Mouse (Mus musculus) liver, postnatal 0 days (tissue): ENCODE results near the gene Gm49384. TPM values are rescaled to one million over a fixed set of nuclear protein-coding genes. Genes with fewer than 3 reads are reported as not detected.
"Not testable (repeated sequence)": the region's sequence is repeated elsewhere in the genome, so short reads cannot be mapped to it uniquely, and the experiment has no call there.

Source experiments
- ATAC-seq: fragments of 200-750 bp; cut with Nextera tagmentation; 2 replicates; pipeline ENCODE4 v1.8.0; 2017; ENCODE audit warnings: mild to moderate bottlenecking, moderate library complexity
- DNase-seq: peaks from one replicate; pipeline ENCODE4 v3.0.0-alpha.2; 2016
- H3K27ac ChIP-seq: fragments of 300-500 bp; sonication (generic); 2 replicates; pipeline ENCODE4 v1.5.1; 2014; ENCODE audit warnings: antibody characterized with exemption, moderate library complexity, mild to moderate bottlenecking, low read depth
- H3K27me3 ChIP-seq: fragments of 300-500 bp; sonication (generic); 2 replicates; pipeline ENCODE4 v1.6.1; 2014; ENCODE audit warnings: low read length, control low read depth, mixed read lengths; ENCODE audit not compliant: insufficient read depth
- H3K36me3 ChIP-seq: fragments of 300-500 bp; sonication (generic); replicated peaks from 2 replicates; pipeline ENCODE4 v1.6.1; 2014; ENCODE audit warnings: mild to moderate bottlenecking, control low read depth, low read length, moderate library complexity, mixed read lengths; ENCODE audit not compliant: insufficient read depth
- H3K4me1 ChIP-seq: fragments of 300-500 bp; sonication (generic); 2 replicates; pipeline ENCODE4 v1.6.1; 2014; ENCODE audit warnings: antibody characterized with exemption, mild to moderate bottlenecking, control low read depth; ENCODE audit not compliant: insufficient read depth
- H3K4me2 ChIP-seq: fragments of 300-500 bp; sonication (generic); 2 replicates; pipeline ENCODE4 v1.6.1; 2014; ENCODE audit warnings: low read depth, mild to moderate bottlenecking, low read length, moderate library complexity, mixed read lengths
- H3K4me3 ChIP-seq: fragments of 300-500 bp; sonication (generic); 2 replicates; pipeline ENCODE4 v1.5.1; 2014; ENCODE audit warnings: low read depth, low read length
- H3K9ac ChIP-seq: fragments of 300-500 bp; sonication (generic); replicated peaks from 2 replicates; pipeline ENCODE4 v1.6.1; 2014; ENCODE audit warnings: mild to moderate bottlenecking, moderate library complexity
- H3K9me3 ChIP-seq: fragments of 300-500 bp; sonication (generic); 2 replicates; pipeline ENCODE4 v1.6.1; 2016; ENCODE audit warnings: mild to moderate bottlenecking, control low read depth, low read length, mixed read lengths
- CTCF ChIP-seq: sonication (generic); IDR thresholded peaks from 2 replicates; pipeline ENCODE4 v1.5.1; 2016; ENCODE audit warnings: antibody characterized with exemption, low read depth
- EP300 ChIP-seq: IDR thresholded peaks from 2 replicates; pipeline ENCODE4 v1.6.1; 2016; ENCODE audit warnings: antibody characterized with exemption, low read depth, mild to moderate bottlenecking
- WGBS: fragments of 180-500 bp; shearing (Covaris S2); extraction: QIAGEN DNeasy Blood & Tissue Kit; methylation state at CpG from one replicate; pipeline ENCODE4 v1.1.7; 2014; ENCODE audit not compliant: insufficient replicate concordance; 5-methylcytosine and 5-hydroxymethylcytosine counted together
- polyA plus RNA-seq: library from polyadenylated mRNA; unstranded; fragments of >200 nt; fragmentation: Nextera tagmentation; extraction: Ambion mirVana; gene quantifications from 2 replicates; pipeline ENCODE4 v1.2.1, GENCODE M21; 2015

Gene Gm49384
- polyA plus RNA-seq, 1 experiment from 2014 or later, result 9.5 TPM

- no peak overlapping the region for H3K4me3 ChIP-seq
- 72% methylated on average over 3 of the region's 3 CpGs for WGBS
- no peak overlapping the region for H3K9ac ChIP-seq
- H3K4me1 ChIP-seq, result 0 out of 2 replicates have a peak, but pooled peaks cover 1% of the 10 kb centered on the region
- H3K27me3 ChIP-seq, result no peaks in the 10 kb centered on the region
- no peak overlapping the region for H3K4me2 ChIP-seq
- H3K9me3 ChIP-seq, result no peaks in the 10 kb centered on the region
- ATAC-seq, result no peak
- DNase-seq, result no peak
- no peak for TF ChIP-seq EP300
- no peak for TF ChIP-seq CTCF
- no peak overlapping the region for H3K27ac ChIP-seq
- H3K36me3 ChIP-seq, result peaks cover 2% of the 10 kb centered on the region; the same call in 1 of the 2 replicates
Measured at GRCm38 (mm10) chr12:69175975-69176374, 28.1 kb downstream of the Gm49384 start.

- no peak overlapping the region for H3K4me3 ChIP-seq
- H3K36me3 ChIP-seq, result peaks cover 2% of the 10 kb centered on the region; the same call in 1 of the 2 replicates
- H3K4me1 ChIP-seq, result peaks cover 8% of the 10 kb centered on the region
- H3K9ac ChIP-seq, result no peak overlapping the region
- 86% methylated on average over 2 of the region's 2 CpGs for WGBS
- H3K9me3 ChIP-seq, result no peaks in the 10 kb centered on the region
- no peak overlapping the region for H3K27ac ChIP-seq
- no peak overlapping the region for H3K4me2 ChIP-seq
- no peak for DNase-seq
- no peak for ATAC-seq
- H3K27me3 ChIP-seq, result no peaks in the 10 kb centered on the region
- TF ChIP-seq CTCF (no peak), EP300 (no peak)
Measured at GRCm38 (mm10) chr12:69171307-69171706, 32.8 kb downstream of the Gm49384 start.

GRCm38 (mm10) chr12:69168461-69169106, 35.5 kb downstream of the Gm49384 start, which contains the start of gene Lrr1:
TSS of gene Lrr1 (plus strand) at chr12:69168814.
- no peaks in the 10 kb centered on the region for H3K9me3 ChIP-seq
- DNase-seq, result peak; percentile 89
- peak within 1 kb of the TSS; percentile 79 for H3K9ac ChIP-seq
- peak within 1 kb of the TSS; percentile 93 for H3K4me3 ChIP-seq
- peak within 1 kb of the TSS; percentile 99 for H3K4me2 ChIP-seq
- peaks cover 8% of the 10 kb centered on the region for H3K4me1 ChIP-seq
- no peak for TF ChIP-seq CTCF
- TF ChIP-seq EP300, result peak; percentile 94
- no peaks in the 10 kb centered on the region for H3K27me3 ChIP-seq
- peak within 1 kb of the TSS; percentile 80 for H3K27ac ChIP-seq
- ATAC-seq, result peak; percentile 96
- no peaks in the 10 kb centered on the region; the same call in 1 of the 2 replicates for H3K36me3 ChIP-seq
- under 1% methylated on average over 40 of the region's 40 CpGs for whole genome bisulfite sequencing

GRCm38 (mm10) chr12:69167656-69168460, 36.2 kb downstream of the Gm49384 start:
- peak overlapping the region; percentile 93 for H3K4me3 ChIP-seq
- 8% methylated on average over 18 of the region's 18 CpGs for WGBS
- H3K27ac ChIP-seq, result peak overlapping the region; percentile 80; the same call in 1 of the 2 replicates
- no peaks in the 10 kb centered on the region for H3K9me3 ChIP-seq
- H3K4me1 ChIP-seq, result peaks cover 8% of the 10 kb centered on the region
- peak overlapping the region; percentile 99 for H3K4me2 ChIP-seq
- no peak for ATAC-seq
- no peaks in the 10 kb centered on the region for H3K27me3 ChIP-seq
- no peak for TF ChIP-seq CTCF
- no peak for TF ChIP-seq EP300
- H3K9ac ChIP-seq, result peak overlapping the region; percentile 79
- no peak for DNase-seq
- H3K36me3 ChIP-seq, result no peaks in the 10 kb centered on the region

GRCm38 (mm10) chr12:69166861-69167581, 37.0 kb downstream of the Gm49384 start:
- WGBS, result 82% methylated on average over 8 of the region's 8 CpGs
- H3K9ac ChIP-seq, H3K4me1 ChIP-seq, H3K9me3 ChIP-seq, DNase-seq, H3K27me3 ChIP-seq, ATAC-seq, H3K27ac ChIP-seq, H3K4me2 ChIP-seq, H3K36me3 ChIP-seq, H3K4me3 ChIP-seq: not testable (repeated sequence)

- Histone ChIP-seq H3K9ac (no peak overlapping the region), H3K4me3 (no peak overlapping the region), H3K27ac (no peak overlapping the region), H3K9me3 (no peaks in the 10 kb centered on the region), H3K36me3 (no peaks in the 10 kb centered on the region), H3K27me3 (no peaks in the 10 kb centered on the region), H3K4me1 (peaks cover 6% of the 10 kb centered on the region), H3K4me2 (no peak overlapping the region)
- ATAC-seq (no peak), DNase-seq (no peak)
- TF ChIP-seq CTCF, result no peak
- no peak for TF ChIP-seq EP300
- WGBS, result 44% methylated on average over 3 of the region's 3 CpGs
Measured at GRCm38 (mm10) chr12:69164904-69165303, 39.2 kb downstream of the Gm49384 start.

GRCm38 (mm10) chr12:69163586-69163985, 40.5 kb downstream of the Gm49384 start:
- 71% methylated on average over 4 of the region's 4 CpGs for WGBS

GRCm38 (mm10) chr12:69160677-69161076, 43.4 kb downstream of the Gm49384 start:
- not testable (repeated sequence) for DNase-seq, H3K9ac ChIP-seq, H3K4me3 ChIP-seq, H3K27me3 ChIP-seq, H3K9me3 ChIP-seq, H3K27ac ChIP-seq, H3K4me2 ChIP-seq, ATAC-seq
- H3K4me1 ChIP-seq, result peaks cover 15% of the 10 kb centered on the region
- 74% methylated on average over 2 of the region's 2 CpGs for WGBS
- H3K36me3 ChIP-seq, result peaks cover 12% of the 10 kb centered on the region

More at GRCm38 (mm10) chr12:69163586-69163985, 40.5 kb downstream of the Gm49384 start:
- not testable (repeated sequence) for H3K4me1 ChIP-seq, H3K4me2 ChIP-seq, H3K27me3 ChIP-seq, H3K27ac ChIP-seq, H3K9ac ChIP-seq, H3K36me3 ChIP-seq, H3K9me3 ChIP-seq, DNase-seq, ATAC-seq, H3K4me3 ChIP-seq
